Mouse (Mus musculus) hindbrain, embryonic 15.5 days (tissue): ENCODE data around the gene Mpdz. TPM values are rescaled to one million over a fixed set of nuclear protein-coding genes. Genes with fewer than 3 reads are reported as not detected.

Experiments
- ATAC-seq: fragments of 200-750 bp; cut with Nextera tagmentation; 2 replicates; pipeline ENCODE4 v1.8.0; 2017; ENCODE audit warnings: low read depth, moderate number of reproducible peaks, moderate TSS enrichment; ENCODE audit not compliant: low FRiP score
- H3K27ac ChIP-seq: fragments of 300-500 bp; sonication (generic); replicated peaks from 2 replicates; pipeline ENCODE4 v1.5.1; 2015; ENCODE audit warnings: mild to moderate bottlenecking, inconsistent platforms
- H3K27me3 ChIP-seq: fragments of 300-500 bp; sonication (generic); 2 replicates; pipeline ENCODE4 v1.6.1; 2015; ENCODE audit warnings: control low read depth, inconsistent platforms
- H3K36me3 ChIP-seq: fragments of 300-500 bp; sonication (generic); 2 replicates; pipeline ENCODE4 v1.6.1; 2015; ENCODE audit warnings: control low read depth, inconsistent platforms
- H3K4me1 ChIP-seq: fragments of 300-500 bp; sonication (generic); replicated peaks from 2 replicates; pipeline ENCODE4 v1.6.1; 2015; ENCODE audit warnings: control low read depth, inconsistent platforms
- H3K4me2 ChIP-seq: fragments of 300-500 bp; sonication (generic); 2 replicates; pipeline ENCODE4 v1.6.1; 2015; ENCODE audit warnings: moderate library complexity, mild to moderate bottlenecking, inconsistent platforms
- H3K4me3 ChIP-seq: fragments of 300-500 bp; sonication (generic); 2 replicates; pipeline ENCODE4 v1.5.1; 2015; ENCODE audit warnings: mild to moderate bottlenecking, inconsistent platforms
- H3K9ac ChIP-seq: fragments of 300-500 bp; sonication (generic); 2 replicates; pipeline ENCODE4 v1.6.1; 2015; ENCODE audit warnings: inconsistent platforms
- H3K9me3 ChIP-seq: fragments of 300-500 bp; sonication (generic); 2 replicates; pipeline ENCODE4 v1.6.1; 2016; ENCODE audit warnings: control low read depth, inconsistent platforms
- WGBS: fragments of 180-500 bp; shearing (Covaris S2); methylation state at CpG from one replicate; pipeline ENCODE4 v1.1.7; 2015; 5-methylcytosine and 5-hydroxymethylcytosine counted together
- polyA plus RNA-seq: library from polyadenylated mRNA; unstranded; fragments of >200 nt; fragmentation: Nextera tagmentation; extraction: Ambion mirVana; gene quantifications from 2 replicates; pipeline ENCODE4 v1.2.1, GENCODE M21; 2015

The Mpdz gene
- polyA plus RNA-seq, 1 experiment from 2014 or later, result 13.4 TPM

DNA sequence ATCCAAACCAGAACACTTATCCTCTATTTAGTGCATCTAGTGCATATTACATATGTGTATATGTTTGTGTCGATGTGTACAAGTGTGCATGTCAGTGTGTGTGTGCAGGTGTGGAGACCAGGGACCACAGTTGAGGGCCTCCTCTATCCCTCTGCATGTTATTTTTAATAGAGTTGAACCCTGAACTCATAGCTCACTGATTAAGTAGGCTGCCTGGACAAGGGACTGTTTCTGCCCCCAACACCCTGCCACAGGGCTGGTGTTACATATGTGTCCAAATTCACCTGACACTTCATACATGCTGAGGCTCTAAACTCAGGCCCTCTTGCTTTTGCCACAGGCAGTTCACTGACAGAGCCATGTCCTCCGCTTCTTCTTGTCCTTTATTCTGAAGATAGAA, 169.5 kb downstream of the Mpdz start:
- 95% methylated on average over 2 of the region's 2 CpGs for WGBS

DNA sequence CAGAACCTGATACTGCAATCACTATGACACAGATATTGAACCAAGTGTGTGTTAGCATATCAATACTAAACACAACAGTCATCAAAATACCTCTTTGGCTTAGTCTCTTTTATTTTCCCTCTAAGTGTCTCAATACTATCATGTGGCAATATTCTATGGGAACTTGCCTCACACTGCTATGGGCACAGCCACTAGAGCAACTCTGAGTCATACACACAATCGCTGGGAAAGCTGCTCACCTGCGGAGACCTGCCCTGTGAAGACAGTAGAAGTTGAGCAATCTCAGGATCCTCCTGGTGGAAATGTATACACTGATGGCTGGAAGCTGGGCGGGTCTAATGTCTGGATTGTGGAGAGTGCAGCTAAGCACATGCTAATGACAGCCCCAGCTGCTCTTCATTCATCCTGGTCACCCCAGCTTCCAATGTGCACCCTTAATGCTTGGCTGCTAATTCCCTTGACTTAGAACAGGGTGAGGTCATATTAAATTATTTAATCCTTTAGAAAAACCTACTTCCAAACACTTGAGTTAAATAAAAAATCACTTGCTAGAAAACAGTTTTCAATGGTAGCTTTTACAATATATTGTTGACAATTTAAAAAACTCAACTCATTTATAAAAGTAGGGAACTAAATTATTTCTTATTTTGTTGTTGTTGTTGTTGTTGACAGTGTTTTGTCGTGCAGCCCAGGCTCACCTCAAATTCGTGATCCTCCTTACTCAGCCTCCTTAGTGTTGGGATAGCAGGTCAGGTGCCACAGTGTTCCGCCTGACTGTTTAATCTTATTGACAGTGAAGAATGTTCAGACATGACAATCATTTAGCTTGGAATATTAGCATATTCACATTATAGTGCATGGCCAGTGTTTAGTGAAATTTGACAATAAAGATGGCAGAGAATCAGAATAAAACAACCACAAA, 189.5 kb downstream of the Mpdz start:
- H3K4me3 ChIP-seq, result no peak overlapping the region
- no peaks in the 10 kb centered on the region for H3K27me3 ChIP-seq
- no peak for ATAC-seq
- H3K9ac ChIP-seq, result no peak overlapping the region
- no peaks in the 10 kb centered on the region for H3K36me3 ChIP-seq
- WGBS, result 75% methylated on average over 6 of the region's 6 CpGs
- H3K27ac ChIP-seq, result no peak overlapping the region
- H3K4me2 ChIP-seq, result no peak overlapping the region
- H3K9me3 ChIP-seq, result no peaks in the 10 kb centered on the region
- H3K4me1 ChIP-seq, result 0 out of 2 replicates have a peak, but pooled peaks cover 2% of the 10 kb centered on the region

More for the DNA sequence above, 169.5 kb downstream of the Mpdz start:
- Histone ChIP-seq H3K9me3 (no peaks in the 10 kb centered on the region), H3K4me3 (no peak overlapping the region), H3K9ac (no peak overlapping the region), H3K4me1 (no peaks in the 10 kb centered on the region; the same call in 1 of the 2 replicates), H3K27me3 (no peaks in the 10 kb centered on the region), H3K36me3 (peaks cover 2% of the 10 kb centered on the region; the same call in 1 of the 2 replicates), H3K4me2 (no peak overlapping the region), H3K27ac (no peak overlapping the region)
- no peak for ATAC-seq

DNA sequence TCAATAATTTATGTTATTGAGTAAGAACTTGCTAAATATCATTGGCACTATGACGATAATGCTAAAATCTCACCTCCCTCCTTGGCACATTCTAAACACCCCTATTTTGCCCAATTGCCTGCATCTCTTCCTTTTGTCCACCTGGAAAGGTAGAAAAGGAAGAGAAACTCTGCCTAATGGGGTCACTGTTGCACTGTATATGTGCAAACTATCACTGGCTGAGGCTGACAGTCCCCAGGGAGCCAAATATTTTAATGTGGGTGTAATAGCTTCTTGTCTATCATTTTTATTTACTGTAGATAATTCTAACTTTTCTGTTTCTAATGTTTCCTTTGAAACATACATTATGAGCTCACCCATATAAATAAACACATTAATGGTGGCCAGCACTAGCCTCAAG, 190.3 kb downstream of the Mpdz start:
- H3K4me1 ChIP-seq, result 0 out of 2 replicates have a peak, but pooled peaks cover 2% of the 10 kb centered on the region
- no peak overlapping the region for H3K4me3 ChIP-seq
- no peaks in the 10 kb centered on the region for H3K9me3 ChIP-seq
- no peak overlapping the region for H3K9ac ChIP-seq
- no peaks in the 10 kb centered on the region for H3K27me3 ChIP-seq
- no peak overlapping the region for H3K4me2 ChIP-seq
- 81% methylated on average over 1 of the region's 1 CpGs for WGBS
- H3K27ac ChIP-seq, result no peak overlapping the region
- ATAC-seq, result no peak
- H3K36me3 ChIP-seq, result no peaks in the 10 kb centered on the region

DNA sequence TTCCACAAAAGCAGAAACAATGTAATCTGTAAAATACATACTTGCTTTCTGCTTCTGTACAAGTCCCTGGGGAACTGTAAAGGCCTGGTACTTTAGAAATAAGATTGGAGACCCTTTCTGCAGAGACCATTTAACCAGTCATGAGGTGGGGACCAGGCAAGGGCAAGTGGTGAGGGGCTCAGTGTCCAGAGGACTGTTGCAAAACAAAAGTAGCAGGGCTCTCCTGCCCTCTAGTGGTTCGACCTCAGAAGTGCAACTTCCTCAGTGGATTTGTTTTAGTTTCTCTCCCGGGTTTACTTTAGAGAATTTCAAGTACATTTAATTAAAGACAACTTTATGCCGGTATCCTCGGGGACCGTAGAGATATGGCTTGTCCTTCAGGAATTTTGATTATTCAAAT, 190.7 kb downstream of the Mpdz start:
- H3K4me1 ChIP-seq, result 0 out of 2 replicates have a peak, but pooled peaks cover 2% of the 10 kb centered on the region
- no peaks in the 10 kb centered on the region for H3K27me3 ChIP-seq
- 12% methylated on average over 5 of the region's 5 CpGs for WGBS
- H3K9me3 ChIP-seq, result no peaks in the 10 kb centered on the region
- H3K9ac ChIP-seq, result no peak overlapping the region
- H3K27ac ChIP-seq, result no peak overlapping the region
- no peak for ATAC-seq
- H3K4me2 ChIP-seq, result no peak overlapping the region
- H3K36me3 ChIP-seq, result no peaks in the 10 kb centered on the region
- no peak overlapping the region for H3K4me3 ChIP-seq

DNA sequence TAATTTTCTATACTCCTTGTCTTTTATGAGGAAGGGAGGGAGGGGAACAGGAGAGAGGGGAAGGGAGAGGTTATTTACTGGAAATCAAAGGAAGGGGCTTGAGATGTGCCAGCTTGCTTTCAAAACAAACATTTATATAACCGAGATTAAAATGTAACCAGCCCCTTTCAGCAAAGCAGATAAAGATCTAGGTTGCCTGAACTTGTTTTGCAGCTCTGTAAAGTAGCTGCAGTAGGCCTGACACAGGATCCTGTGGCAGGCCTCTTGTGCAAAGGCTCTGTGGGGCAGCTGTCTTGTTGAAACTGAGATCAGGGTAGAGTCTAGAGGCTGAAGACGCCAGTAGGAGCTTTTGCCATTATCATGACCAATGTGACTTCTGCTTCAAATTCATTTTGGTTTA, 193.4 kb downstream of the Mpdz start:
- Histone ChIP-seq H3K27ac (no peak overlapping the region), H3K9ac (no peak overlapping the region), H3K9me3 (no peaks in the 10 kb centered on the region), H3K4me3 (no peak overlapping the region), H3K4me1 (0 out of 2 replicates have a peak, but pooled peaks cover 2% of the 10 kb centered on the region), H3K4me2 (no peak overlapping the region), H3K27me3 (no peaks in the 10 kb centered on the region), H3K36me3 (no peaks in the 10 kb centered on the region)
- no peak for ATAC-seq
- WGBS, result 71% methylated on average over 2 of the region's 2 CpGs

DNA sequence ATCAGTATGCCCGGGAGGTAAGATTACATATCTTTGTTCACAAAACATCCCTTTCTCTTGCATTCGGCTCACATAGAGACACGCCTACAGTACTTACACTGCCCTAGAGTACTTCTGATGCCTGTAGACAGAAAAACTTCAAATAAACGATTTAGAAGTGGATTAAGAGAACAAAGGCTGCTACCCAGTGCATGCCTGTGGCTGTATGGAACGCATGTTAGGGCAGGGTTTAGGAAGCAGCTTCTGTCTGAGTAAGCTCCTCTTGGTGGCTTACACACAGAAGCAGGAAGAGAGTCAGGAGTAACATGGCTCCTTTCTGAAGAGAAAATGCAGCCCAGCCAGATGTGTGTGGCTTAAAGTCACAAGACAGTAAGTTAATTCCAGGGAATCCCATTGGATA, 206.4 kb downstream of the Mpdz start:
- Histone ChIP-seq H3K36me3 (no peaks in the 10 kb centered on the region), H3K9me3 (no peaks in the 10 kb centered on the region), H3K9ac (no peak overlapping the region), H3K27ac (no peak overlapping the region), H3K4me2 (no peak overlapping the region), H3K27me3 (no peaks in the 10 kb centered on the region), H3K4me3 (no peak overlapping the region), H3K4me1 (no peaks in the 10 kb centered on the region)
- WGBS, result 85% methylated on average over 5 of the region's 5 CpGs
- ATAC-seq, result no peak
